Mouse (Mus musculus): ENCODE data around the gene Ndufab1. TPM values are rescaled to one million over a fixed set of nuclear protein-coding genes. Genes with fewer than 3 reads are reported as not detected.
"Not testable (repeated sequence)": the region's sequence is repeated elsewhere in the genome, so short reads cannot be mapped to it uniquely, and the experiment has no call there.

Gene Ndufab1
- 757 and 765 TPM in 2 replicates for polyA plus RNA-seq (2016; fragmentation: Nextera tagmentation; extraction: Ambion mirVana)

- H3K27me3 ChIP-seq (ENCODE audit: poor library complexity, severe bottlenecking): no peaks in the 10 kb centered on the region
- WGBS: 0% methylated on average over 43 of the region's 43 CpGs
- no peaks in the 10 kb centered on the region for H3K9me3 ChIP-seq
- H3K4me3 ChIP-seq: peak within 1 kb of the TSS; percentile 75
- H3K36me3 ChIP-seq (replicated peaks): peaks cover 36% of the 10 kb centered on the region
- peak within 1 kb of the TSS; percentile 93 for H3K27ac ChIP-seq
- H3K4me1 ChIP-seq: peaks cover 20% of the 10 kb centered on the region
- peak; percentile 82 for DNase-seq (ENCODE audit: extremely low spot score, low spot score)
Observed at GRCm38 (mm10) chr7:122101747-122102244, at the start of gene Ndufab1. Ndufab1 (minus strand) TSS chr7:122101886.

GRCm38 (mm10) chr7:122140991-122141390 is 39.3 kb upstream of the Ndufab1 start:
- no peaks in the 10 kb centered on the region for H3K27me3 ChIP-seq (ENCODE audit: poor library complexity, severe bottlenecking)
- DNase-seq (ENCODE audit: extremely low spot score, low spot score): no peak
- H3K27ac ChIP-seq: no peak overlapping the region
- no peaks in the 10 kb centered on the region for H3K9me3 ChIP-seq
- H3K36me3 ChIP-seq (replicated peaks): peaks cover 98% of the 10 kb centered on the region
- H3K4me3 ChIP-seq: no peak overlapping the region
- H3K4me1 ChIP-seq: no peaks in the 10 kb centered on the region

- 96% methylated on average over 5 of the region's 5 CpGs for WGBS
- Histone ChIP-seq H3K4me1 (peaks cover 7% of the 10 kb centered on the region), H3K4me3 (no peak overlapping the region), H3K9me3 (no peaks in the 10 kb centered on the region), H3K27ac (no peak overlapping the region), H3K27me3 (ENCODE audit: poor library complexity, severe bottlenecking) (no peaks in the 10 kb centered on the region), H3K36me3 (replicated peaks) (peaks cover 89% of the 10 kb centered on the region)
- DNase-seq (ENCODE audit: extremely low spot score, low spot score): no peak
Observed at GRCm38 (mm10) chr7:122138190-122138589, 36.5 kb upstream of the Ndufab1 start.

DNA sequence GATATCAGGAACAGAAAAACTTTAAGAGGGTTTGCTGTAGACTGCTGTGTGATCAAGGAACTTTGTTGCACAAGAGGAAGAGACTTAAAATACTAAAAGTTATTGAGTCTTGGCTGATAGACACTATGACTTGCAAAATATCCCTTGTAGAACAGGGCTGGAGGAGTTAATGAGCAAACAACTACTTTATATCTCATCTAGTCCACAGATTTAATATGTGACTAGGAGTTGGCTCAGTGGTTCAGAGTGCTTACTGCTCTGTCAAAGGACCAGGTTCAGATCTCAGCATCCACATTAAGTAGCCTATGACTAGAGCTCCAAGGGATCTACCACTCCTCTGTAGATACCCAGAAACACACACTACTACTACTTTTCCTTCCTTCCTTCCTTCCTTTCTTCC is 35.4 kb upstream of the Ndufab1 start:
- H3K4me3 ChIP-seq: no peak overlapping the region
- peaks cover 78% of the 10 kb centered on the region for H3K36me3 ChIP-seq (replicated peaks)
- H3K4me1 ChIP-seq: peaks cover 9% of the 10 kb centered on the region
- DNase-seq (ENCODE audit: extremely low spot score, low spot score): no peak
- no peak overlapping the region for H3K27ac ChIP-seq
- H3K9me3 ChIP-seq: no peaks in the 10 kb centered on the region
- no peaks in the 10 kb centered on the region for H3K27me3 ChIP-seq (ENCODE audit: poor library complexity, severe bottlenecking)

GRCm38 (mm10) chr7:122135070-122135469 is 33.4 kb upstream of the Ndufab1 start:
- H3K27me3 ChIP-seq (ENCODE audit: poor library complexity, severe bottlenecking): no peaks in the 10 kb centered on the region
- peaks cover 20% of the 10 kb centered on the region for H3K4me1 ChIP-seq
- peaks cover 58% of the 10 kb centered on the region for H3K36me3 ChIP-seq (replicated peaks)
- H3K27ac ChIP-seq: no peak overlapping the region
- H3K9me3 ChIP-seq: no peaks in the 10 kb centered on the region
- no peak for DNase-seq (ENCODE audit: extremely low spot score, low spot score)
- WGBS: 75% methylated on average over 10 of the region's 10 CpGs
- H3K4me3 ChIP-seq: no peak overlapping the region

- Histone ChIP-seq H3K9me3 (no peaks in the 10 kb centered on the region), H3K4me1 (peaks cover 20% of the 10 kb centered on the region), H3K36me3 (replicated peaks) (peaks cover 57% of the 10 kb centered on the region), H3K4me3 (peak overlapping the region; percentile 93), H3K27ac (peak overlapping the region; percentile 93), H3K27me3 (ENCODE audit: poor library complexity, severe bottlenecking) (no peaks in the 10 kb centered on the region)
- DNase-seq (ENCODE audit: extremely low spot score, low spot score): no peak
- 22% methylated on average over 8 of the region's 8 CpGs for WGBS
Observed at GRCm38 (mm10) chr7:122133338-122133625, 31.6 kb upstream of the Ndufab1 start.

DNA sequence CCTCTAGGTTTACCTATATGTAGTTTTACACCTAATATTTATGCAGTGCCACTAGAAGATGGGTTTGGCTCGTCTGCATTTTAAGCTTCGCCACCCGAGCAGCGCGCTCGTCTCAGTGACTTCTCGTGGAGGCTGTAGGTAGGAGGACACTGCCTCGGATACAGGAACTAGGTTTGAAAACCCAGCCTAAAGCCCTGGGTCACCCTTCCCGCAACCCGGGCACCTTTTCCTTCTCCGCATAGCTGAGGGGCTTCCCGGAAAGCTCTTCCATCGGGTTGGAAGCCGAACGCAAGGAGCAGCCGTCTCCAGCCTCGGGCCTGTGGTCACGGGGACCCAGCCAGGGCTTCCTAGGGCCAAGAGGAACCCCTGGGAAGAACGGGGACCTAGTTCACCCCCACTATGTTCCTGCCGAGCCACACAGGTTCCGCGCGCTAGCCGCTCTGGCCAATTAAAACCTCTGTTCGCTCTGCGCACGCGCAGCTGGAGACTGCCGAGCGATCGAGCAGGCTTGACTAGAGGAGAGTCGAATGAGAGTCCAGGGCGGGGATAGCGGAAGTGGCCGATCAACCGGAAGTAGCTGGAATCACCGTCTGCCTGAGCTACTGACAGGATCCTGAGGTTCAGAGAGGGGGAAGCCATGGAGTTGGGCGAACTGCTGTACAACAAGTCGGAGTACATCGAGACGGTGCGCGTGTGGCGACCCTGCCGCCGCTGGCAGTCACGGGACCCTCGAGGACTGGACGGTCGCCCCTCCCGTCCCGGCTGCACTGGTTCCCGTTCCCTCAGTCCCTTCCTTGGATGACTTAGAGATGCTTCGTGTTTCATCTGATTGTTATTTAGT is 31.0 kb upstream of the Ndufab1 start, which contains the start of the genes Palb2 and Dctn5:
Palb2 (minus strand) TSS at position 489 of the 841 bp plus-strand sequence.
Dctn5 (plus strand) TSS at position 545 of the 841 bp plus-strand sequence.
- H3K36me3 ChIP-seq (replicated peaks): peaks cover 57% of the 10 kb centered on the region
- under 1% methylated on average over 54 of the region's 54 CpGs for WGBS
- H3K4me1 ChIP-seq: peaks cover 20% of the 10 kb centered on the region
- H3K4me3 ChIP-seq: peak within 1 kb of the TSS; percentile 93
- H3K27me3 ChIP-seq (ENCODE audit: poor library complexity, severe bottlenecking): no peaks in the 10 kb centered on the region
- DNase-seq (ENCODE audit: extremely low spot score, low spot score): peak; percentile 99
- H3K9me3 ChIP-seq: no peaks in the 10 kb centered on the region
- peak within 1 kb of the TSS; percentile 93 for H3K27ac ChIP-seq

GRCm38 (mm10) chr7:122131834-122132233 is 30.1 kb upstream of the Ndufab1 start:
- peaks cover 57% of the 10 kb centered on the region for H3K36me3 ChIP-seq (replicated peaks)
- H3K4me3 ChIP-seq: peak overlapping the region; percentile 93
- DNase-seq (ENCODE audit: extremely low spot score, low spot score): no peak
- peaks cover 20% of the 10 kb centered on the region for H3K4me1 ChIP-seq
- H3K27ac ChIP-seq: peak overlapping the region; percentile 93; the same call in 1 of the 2 replicates
- no peaks in the 10 kb centered on the region for H3K9me3 ChIP-seq
- no peaks in the 10 kb centered on the region for H3K27me3 ChIP-seq (ENCODE audit: poor library complexity, severe bottlenecking)

DNA sequence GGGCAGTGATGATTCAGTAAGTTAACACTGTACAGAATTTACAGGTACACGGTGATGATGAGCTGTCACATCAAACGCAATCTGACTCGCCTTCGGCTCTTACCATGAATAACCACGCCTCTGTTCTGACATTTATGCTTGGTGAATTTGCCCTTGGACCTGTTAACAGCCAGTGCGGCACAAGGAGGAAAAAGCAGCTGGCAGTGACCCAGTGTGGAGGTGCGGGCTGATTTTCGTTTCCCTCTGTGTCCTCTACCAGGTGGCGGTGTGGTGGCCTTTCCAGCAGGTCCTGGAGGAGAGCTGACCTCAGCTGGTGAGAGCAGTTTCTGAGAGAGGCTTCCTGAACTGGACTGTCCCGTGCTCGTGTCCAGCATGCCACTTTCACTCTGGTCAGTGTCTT is 25.3 kb upstream of the Ndufab1 start:
- Histone ChIP-seq H3K36me3 (replicated peaks) (peaks cover 79% of the 10 kb centered on the region), H3K4me1 (peaks cover 10% of the 10 kb centered on the region), H3K4me3 (no peak overlapping the region), H3K27me3 (ENCODE audit: poor library complexity, severe bottlenecking) (no peaks in the 10 kb centered on the region), H3K9me3 (no peaks in the 10 kb centered on the region), H3K27ac (no peak overlapping the region)
- WGBS: 95% methylated on average over 11 of the region's 11 CpGs
- DNase-seq (ENCODE audit: extremely low spot score, low spot score): no peak

- H3K27me3 ChIP-seq (ENCODE audit: poor library complexity, severe bottlenecking): no peaks in the 10 kb centered on the region
- H3K4me1 ChIP-seq: no peaks in the 10 kb centered on the region
- 80% methylated on average over 8 of the region's 8 CpGs for WGBS
- no peak overlapping the region for H3K27ac ChIP-seq
- peaks cover 92% of the 10 kb centered on the region for H3K36me3 ChIP-seq (replicated peaks)
- no peaks in the 10 kb centered on the region for H3K9me3 ChIP-seq
- no peak for DNase-seq (ENCODE audit: extremely low spot score, low spot score)
- H3K4me3 ChIP-seq: no peak overlapping the region
Observed at GRCm38 (mm10) chr7:122125636-122126035, 23.9 kb upstream of the Ndufab1 start.

DNA sequence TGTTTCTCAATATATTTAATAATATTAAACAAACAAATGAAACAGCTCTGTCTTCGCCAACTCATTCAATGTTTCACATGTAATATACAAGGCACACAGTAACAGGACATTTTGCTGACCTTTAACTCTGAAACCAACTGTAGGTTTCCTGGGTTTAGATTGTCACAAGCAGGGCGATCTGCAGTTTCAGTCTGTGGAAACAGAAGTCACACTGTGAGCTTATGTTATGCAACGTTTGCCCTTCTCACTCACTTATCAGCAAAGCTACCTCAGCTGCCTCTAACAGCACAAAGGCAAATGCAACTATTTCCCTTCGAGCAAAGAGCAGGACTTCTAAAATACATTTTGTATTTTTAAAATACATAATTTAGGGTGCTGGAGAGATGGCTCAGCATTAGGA is 21.8 kb upstream of the Ndufab1 start:
- Histone ChIP-seq H3K9me3 (no peaks in the 10 kb centered on the region), H3K4me3 (no peak overlapping the region), H3K36me3 (replicated peaks) (peaks cover 95% of the 10 kb centered on the region), H3K27me3 (ENCODE audit: poor library complexity, severe bottlenecking) (no peaks in the 10 kb centered on the region), H3K27ac (no peak overlapping the region), H3K4me1 (no peaks in the 10 kb centered on the region)
- WGBS: 85% methylated on average over 4 of the region's 4 CpGs
- no peak for DNase-seq (ENCODE audit: extremely low spot score, low spot score)

- peaks cover 65% of the 10 kb centered on the region for H3K36me3 ChIP-seq (replicated peaks)
- DNase-seq (ENCODE audit: extremely low spot score, low spot score): no peak
Observed at GRCm38 (mm10) chr7:122108206-122108605, 6.5 kb upstream of the Ndufab1 start.

GRCm38 (mm10) chr7:122101014-122101746 is 506 bp downstream of the Ndufab1 start:
- H3K9me3 ChIP-seq; H3K27me3 ChIP-seq (ENCODE audit: poor library complexity, severe bottlenecking): not testable (repeated sequence)
- Histone ChIP-seq H3K4me1 (peaks cover 20% of the 10 kb centered on the region), H3K27ac (peak overlapping the region; percentile 93), H3K4me3 (peak overlapping the region; percentile 75), H3K36me3 (replicated peaks) (peaks cover 38% of the 10 kb centered on the region)
- 4% methylated on average over 28 of the region's 28 CpGs for WGBS
- DNase-seq (ENCODE audit: extremely low spot score, low spot score): peak; percentile 71

More at GRCm38 (mm10) chr7:122108206-122108605, 6.5 kb upstream of the Ndufab1 start:
- H3K4me1 ChIP-seq: no peaks in the 10 kb centered on the region
- no peaks in the 10 kb centered on the region for H3K27me3 ChIP-seq (ENCODE audit: poor library complexity, severe bottlenecking)
- no peak overlapping the region for H3K27ac ChIP-seq
- no peak overlapping the region for H3K4me3 ChIP-seq
- WGBS: 96% methylated on average over 6 of the region's 6 CpGs
- no peaks in the 10 kb centered on the region for H3K9me3 ChIP-seq
